Mouse (Mus musculus) embryonic facial prominence, embryonic 13.5 days (tissue): ENCODE data around the gene Ruvbl2. TPM values are rescaled to one million over a fixed set of nuclear protein-coding genes. Genes with fewer than 3 reads are reported as not detected.

Experiments
- ATAC-seq: fragments of 200-750 bp; cut with Nextera tagmentation; 2 replicates; pipeline ENCODE4 v1.8.0; 2017; ENCODE audit warnings: low read depth; ENCODE audit not compliant: insufficient number of reproducible peaks, insufficient read depth, low FRiP score, low TSS enrichment
- H3K27ac ChIP-seq: fragments of 300-500 bp; sonication (generic); 2 replicates; pipeline ENCODE4 v1.5.1; 2015; ENCODE audit warnings: moderate library complexity, mild to moderate bottlenecking, inconsistent platforms
- H3K27me3 ChIP-seq: fragments of 300-500 bp; sonication (generic); 2 replicates; pipeline ENCODE4 v1.6.1; 2015; ENCODE audit warnings: mild to moderate bottlenecking, inconsistent platforms
- H3K36me3 ChIP-seq: fragments of 300-500 bp; sonication (generic); 2 replicates; pipeline ENCODE4 v1.6.1; 2015; ENCODE audit warnings: mild to moderate bottlenecking, inconsistent platforms
- H3K4me1 ChIP-seq: fragments of 300-500 bp; sonication (generic); 2 replicates; pipeline ENCODE4 v1.6.1; 2015; ENCODE audit warnings: inconsistent platforms
- H3K4me2 ChIP-seq: fragments of 300-500 bp; sonication (generic); 2 replicates; pipeline ENCODE4 v1.6.1; 2015; ENCODE audit warnings: moderate library complexity, mild to moderate bottlenecking, inconsistent platforms
- H3K4me3 ChIP-seq: fragments of 300-500 bp; sonication (generic); 2 replicates; pipeline ENCODE4 v1.5.1; 2015; ENCODE audit warnings: mild to moderate bottlenecking, inconsistent platforms
- H3K9ac ChIP-seq: fragments of 300-500 bp; sonication (generic); 2 replicates; pipeline ENCODE4 v1.6.1; 2015; ENCODE audit warnings: mild to moderate bottlenecking, inconsistent platforms
- H3K9me3 ChIP-seq: fragments of 300-500 bp; sonication (generic); 2 replicates; pipeline ENCODE4 v1.6.1; 2016; ENCODE audit warnings: inconsistent platforms
- WGBS: fragments of 180-500 bp; shearing (Covaris S2); methylation state at CpG from one replicate; pipeline ENCODE4 v1.1.7; 2015; ENCODE audit warnings: mixed read lengths; 5-methylcytosine and 5-hydroxymethylcytosine counted together
- polyA plus RNA-seq: library from polyadenylated mRNA; unstranded; fragments of >200 nt; fragmentation: Nextera tagmentation; extraction: Ambion mirVana; gene quantifications from 2 replicates; pipeline ENCODE4 v1.2.1, GENCODE M21; 2015

Gene Ruvbl2
- polyA plus RNA-seq, 1 experiment from 2014 or later, result 141 TPM

DNA sequence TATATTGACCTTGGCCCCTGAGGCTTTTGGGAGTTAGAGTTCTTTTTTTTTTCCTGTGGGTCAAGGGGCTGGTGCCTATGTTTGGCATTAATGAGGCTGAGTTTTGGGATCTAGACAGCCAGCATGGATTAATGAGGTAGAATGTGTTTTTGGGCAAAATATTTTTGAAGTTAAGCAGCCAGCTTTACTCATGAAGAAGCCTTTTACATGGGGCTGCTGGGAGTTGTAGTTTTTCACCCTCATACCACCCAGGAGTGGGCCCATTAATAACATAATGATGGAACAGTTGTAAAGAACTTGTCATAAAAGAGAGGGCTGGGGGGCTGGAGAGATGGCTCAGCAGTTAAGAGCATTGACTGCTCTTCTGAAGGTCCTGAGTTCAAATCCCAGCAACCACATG, 8.7 kb upstream of the Ruvbl2 start:
- ATAC-seq, result no peak
- Histone ChIP-seq H3K36me3 (peaks cover 70% of the 10 kb centered on the region), H3K4me3 (no peak overlapping the region)

DNA sequence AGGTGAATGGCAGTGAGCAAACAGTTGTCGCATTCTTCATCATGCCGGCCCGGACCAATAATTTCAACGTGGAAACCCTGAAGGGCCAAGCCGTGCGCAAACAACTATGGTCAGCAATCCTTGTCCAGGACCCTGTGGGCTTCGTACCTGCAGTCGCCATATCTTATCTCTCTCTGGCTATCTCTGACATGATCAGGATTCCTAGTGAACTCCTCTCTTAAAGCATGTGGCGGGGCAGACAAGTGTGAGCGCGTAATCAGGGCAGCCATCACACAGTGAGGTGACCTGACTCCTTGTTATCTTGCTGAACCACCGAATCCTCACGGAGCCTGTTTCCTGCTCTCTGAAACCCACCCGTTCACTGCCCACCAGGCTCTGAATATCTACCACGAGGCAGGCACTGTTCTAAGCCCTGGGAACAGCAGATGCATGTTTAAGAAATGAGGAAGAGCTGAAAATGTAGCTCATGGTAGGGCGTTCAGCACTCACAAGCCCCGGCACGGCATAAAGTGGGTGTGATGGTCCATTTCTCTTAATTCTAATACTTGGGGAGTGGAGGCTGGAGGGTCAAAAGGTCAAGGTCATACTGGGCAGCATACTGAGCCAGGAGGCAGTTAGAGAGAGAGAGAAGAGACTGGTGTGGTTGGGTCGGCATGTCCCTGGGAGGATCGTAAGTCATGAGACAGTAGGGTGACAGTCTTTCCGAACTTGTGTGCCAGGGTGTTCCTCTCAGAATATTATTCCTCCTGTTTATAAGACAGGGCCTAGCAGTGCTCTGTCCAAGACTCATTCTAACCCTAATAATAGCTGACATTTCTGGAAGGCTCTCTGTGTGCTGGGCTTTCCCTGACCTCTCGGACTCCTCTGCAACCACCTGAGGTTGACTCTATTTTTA, 5.9 kb upstream of the Ruvbl2 start:
- no peak overlapping the region for H3K27ac ChIP-seq
- H3K9me3 ChIP-seq, result no peaks in the 10 kb centered on the region
- no peak overlapping the region for H3K4me3 ChIP-seq
- H3K9ac ChIP-seq, result no peak overlapping the region
- peaks cover 3% of the 10 kb centered on the region; the same call in 1 of the 2 replicates for H3K4me1 ChIP-seq
- no peaks in the 10 kb centered on the region for H3K27me3 ChIP-seq
- WGBS, result 88% methylated on average over 22 of the region's 22 CpGs
- H3K36me3 ChIP-seq, result peaks cover 75% of the 10 kb centered on the region
- H3K4me2 ChIP-seq, result no peak overlapping the region
- ATAC-seq, result no peak

More for the DNA sequence above, 8.7 kb upstream of the Ruvbl2 start:
- H3K27ac ChIP-seq, result no peak overlapping the region
- no peak overlapping the region for H3K9ac ChIP-seq
- H3K4me1 ChIP-seq, result peaks cover 3% of the 10 kb centered on the region; the same call in 1 of the 2 replicates
- no peaks in the 10 kb centered on the region for H3K27me3 ChIP-seq
- no peaks in the 10 kb centered on the region for H3K9me3 ChIP-seq
- H3K4me2 ChIP-seq, result no peak overlapping the region

DNA sequence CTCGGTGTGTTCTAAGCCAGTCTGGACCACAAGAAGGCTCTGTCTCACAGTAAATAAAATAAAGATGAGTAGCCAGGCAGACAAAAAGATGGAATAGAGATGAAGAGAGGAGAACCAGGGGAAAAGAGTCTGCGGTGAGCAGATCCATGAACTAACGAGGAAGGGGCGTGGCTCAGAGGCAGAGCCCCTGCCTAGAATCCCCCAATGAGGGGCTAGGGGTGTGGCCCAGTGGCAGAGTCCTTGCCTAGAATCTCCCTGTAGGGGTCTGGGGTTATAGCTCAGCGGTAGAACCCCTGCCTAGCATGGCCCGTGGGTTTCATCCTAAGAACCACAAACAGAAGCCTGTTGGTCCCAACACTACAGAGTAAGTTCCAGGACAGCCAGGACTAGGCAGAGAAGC, 850 bp downstream of the Ruvbl2 start:
- 25% methylated on average over 6 of the region's 6 CpGs for WGBS
- Histone ChIP-seq H3K4me3 (no peak overlapping the region), H3K36me3 (peaks cover 25% of the 10 kb centered on the region), H3K9ac (no peak overlapping the region), H3K4me2 (peak overlapping the region; percentile 45), H3K4me1 (peaks cover 43% of the 10 kb centered on the region), H3K27ac (peak overlapping the region; percentile 5; the same call in 1 of the 2 replicates), H3K9me3 (no peaks in the 10 kb centered on the region), H3K27me3 (no peaks in the 10 kb centered on the region)
- ATAC-seq, result no peak

DNA sequence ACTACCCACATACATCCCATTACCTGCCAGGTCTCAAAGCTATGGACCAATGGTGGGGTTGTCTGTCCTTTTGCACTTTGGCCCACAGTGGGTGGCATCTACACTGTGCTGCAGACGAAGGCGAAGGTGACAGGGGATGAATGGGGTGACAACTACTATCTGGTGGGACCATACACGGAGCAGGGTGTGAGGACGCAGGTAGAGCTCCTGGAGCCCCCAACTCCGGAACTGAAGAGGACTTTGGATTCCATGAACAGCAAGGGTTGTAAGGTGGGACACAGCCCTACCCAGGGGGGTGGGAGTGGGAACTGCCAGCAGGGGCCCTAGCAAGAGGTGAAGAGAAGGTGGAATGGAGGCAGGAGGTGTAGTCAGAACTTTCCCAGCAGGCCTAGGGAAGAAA, 1.5 kb downstream of the Ruvbl2 start:
- no peak for ATAC-seq
- H3K4me2 ChIP-seq, result peak overlapping the region; percentile 45
- H3K4me3 ChIP-seq, result no peak overlapping the region
- no peak overlapping the region for H3K27ac ChIP-seq
- peaks cover 26% of the 10 kb centered on the region for H3K36me3 ChIP-seq
- no peak overlapping the region for H3K9ac ChIP-seq
- H3K27me3 ChIP-seq, result no peaks in the 10 kb centered on the region
- peaks cover 43% of the 10 kb centered on the region for H3K4me1 ChIP-seq
- WGBS, result 92% methylated on average over 5 of the region's 5 CpGs
- H3K9me3 ChIP-seq, result no peaks in the 10 kb centered on the region

DNA sequence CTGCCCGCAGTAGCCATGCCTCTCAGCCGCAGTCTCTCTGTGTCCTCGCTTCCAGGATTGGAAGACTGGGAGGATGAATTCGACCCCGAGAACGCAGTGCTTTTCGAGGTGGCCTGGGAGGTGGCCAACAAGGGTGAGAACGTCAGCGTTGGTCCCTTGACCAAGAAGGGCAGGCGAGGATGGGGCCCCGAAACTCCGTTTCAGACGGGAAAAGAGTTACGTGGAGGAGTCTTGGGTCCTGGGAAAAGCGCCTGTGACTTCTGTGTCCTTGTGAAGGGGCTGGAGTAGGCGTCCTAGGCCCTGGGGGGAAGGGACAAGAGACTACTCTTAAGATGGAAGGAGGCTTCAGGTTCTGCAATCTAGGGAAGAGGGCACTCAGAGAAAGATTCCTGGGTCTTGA, 2.9 kb downstream of the Ruvbl2 start:
- H3K9me3 ChIP-seq, result no peaks in the 10 kb centered on the region
- ATAC-seq, result no peak
- H3K4me2 ChIP-seq, result peak overlapping the region; percentile 98
- H3K4me1 ChIP-seq, result peaks cover 43% of the 10 kb centered on the region
- peak overlapping the region; percentile 87 for H3K9ac ChIP-seq
- WGBS, result 2% methylated on average over 16 of the region's 16 CpGs
- H3K27ac ChIP-seq, result peak overlapping the region; percentile 81
- H3K27me3 ChIP-seq, result no peaks in the 10 kb centered on the region
- peak overlapping the region; percentile 91 for H3K4me3 ChIP-seq
- H3K36me3 ChIP-seq, result peaks cover 28% of the 10 kb centered on the region

DNA sequence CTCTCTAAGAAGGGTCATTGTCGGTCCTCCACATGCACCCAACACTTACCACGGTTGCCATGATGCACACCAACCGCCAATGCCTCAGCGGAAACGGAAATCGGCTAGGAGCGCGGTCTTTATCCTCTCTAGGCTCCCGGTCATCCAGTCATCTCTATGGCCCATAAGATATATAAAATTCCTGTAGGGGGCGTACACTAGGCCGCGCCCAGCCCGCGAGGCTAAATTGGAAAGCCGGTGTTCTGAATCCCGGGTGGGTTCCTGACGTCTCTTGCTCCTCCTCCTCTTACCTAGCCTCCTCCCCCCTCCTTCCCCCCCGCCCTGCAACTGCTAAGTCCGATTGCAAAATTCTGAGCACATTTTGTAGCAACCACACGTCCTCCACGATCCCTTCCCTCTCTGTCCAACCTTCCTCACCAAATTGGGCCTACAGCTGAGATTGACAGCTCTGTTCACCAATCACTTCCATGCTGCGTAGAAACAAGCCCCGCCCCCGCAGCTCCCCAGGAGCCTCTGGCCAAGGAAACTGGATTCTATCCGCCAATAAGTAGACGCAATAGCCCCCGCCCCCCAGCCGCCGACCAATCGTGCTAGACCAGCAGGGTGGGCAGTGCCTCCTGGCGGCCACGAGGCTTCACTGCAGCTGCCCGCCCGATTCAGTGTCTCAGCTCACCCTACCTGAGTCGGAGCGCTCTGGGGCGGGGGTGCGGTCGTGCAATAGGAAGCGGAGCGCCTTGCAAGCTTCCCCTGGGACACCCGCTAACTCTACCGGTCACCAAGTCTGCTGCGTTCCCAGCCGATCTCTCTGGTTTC, 3.5 kb downstream of the Ruvbl2 start, which contains the start of gene Gys1:
Gene Gys1 (plus strand): TSS at position 642 of the 813 bp plus-strand sequence.
- H3K4me1 ChIP-seq, result peaks cover 43% of the 10 kb centered on the region
- ATAC-seq, result peak; percentile 93

DNA sequence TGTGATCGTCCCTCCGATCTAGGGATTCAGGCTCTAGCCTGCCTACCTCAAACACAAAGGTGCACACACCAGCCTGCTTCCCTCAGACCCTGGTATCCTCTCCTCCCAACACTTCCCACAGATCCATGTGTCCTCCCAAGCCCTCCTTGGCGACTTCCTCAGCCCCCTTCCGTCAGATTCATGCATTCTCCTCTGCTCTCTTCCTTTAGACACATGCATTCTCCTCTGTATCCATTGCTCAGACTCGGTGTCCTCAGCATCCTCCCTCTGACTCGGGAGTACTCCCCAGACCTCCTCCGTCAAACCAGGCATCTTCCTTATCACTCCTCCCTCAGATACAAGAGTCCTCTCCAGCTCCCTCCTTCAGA, 4.1 kb downstream of the Ruvbl2 start:
- H3K9ac ChIP-seq, result peak overlapping the region; percentile 95
- H3K4me3 ChIP-seq, result peak overlapping the region; percentile 91
- no peaks in the 10 kb centered on the region for H3K27me3 ChIP-seq
- H3K9me3 ChIP-seq, result no peaks in the 10 kb centered on the region
- 1% methylated on average over 7 of the region's 7 CpGs for WGBS
- H3K4me1 ChIP-seq, result peaks cover 43% of the 10 kb centered on the region
- peaks cover 32% of the 10 kb centered on the region for H3K36me3 ChIP-seq
- H3K27ac ChIP-seq, result peak overlapping the region; percentile 90
- no peak for ATAC-seq
- peak overlapping the region; percentile 98 for H3K4me2 ChIP-seq

More for the DNA sequence above, 3.5 kb downstream of the Ruvbl2 start, which contains the start of gene Gys1:
- Histone ChIP-seq H3K9ac (peak within 1 kb of the TSS; percentile 95), H3K9me3 (no peaks in the 10 kb centered on the region), H3K36me3 (peaks cover 28% of the 10 kb centered on the region), H3K27me3 (no peaks in the 10 kb centered on the region), H3K4me3 (peak within 1 kb of the TSS; percentile 91), H3K27ac (peak within 1 kb of the TSS; percentile 90), H3K4me2 (peak within 1 kb of the TSS; percentile 98)
- under 1% methylated on average over 45 of the region's 45 CpGs for WGBS

DNA sequence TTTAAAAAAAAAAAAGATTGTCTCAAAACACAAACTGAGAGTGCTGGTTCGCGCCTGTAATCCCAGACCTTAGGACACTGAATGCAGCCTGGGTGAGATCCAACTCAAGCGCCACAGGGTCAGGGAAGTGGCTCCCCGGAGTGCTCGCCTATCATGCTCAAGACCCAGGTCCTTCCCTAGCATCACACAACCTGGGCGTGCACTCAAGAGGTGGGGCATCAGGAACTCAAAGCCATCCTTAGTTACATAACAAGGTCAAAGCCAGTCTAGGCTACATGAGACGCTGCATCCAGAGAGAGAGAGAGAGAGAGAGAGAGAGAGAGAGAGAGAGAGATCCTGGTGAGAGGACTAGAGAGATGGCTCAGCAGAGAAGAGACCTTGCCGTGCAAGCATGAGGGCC, 11.3 kb downstream of the Ruvbl2 start:
- H3K4me2 ChIP-seq, result no peak overlapping the region
- no peak overlapping the region for H3K9ac ChIP-seq
- peaks cover 96% of the 10 kb centered on the region for H3K36me3 ChIP-seq
- no peaks in the 10 kb centered on the region for H3K4me1 ChIP-seq
- 90% methylated on average over 8 of the region's 8 CpGs for whole genome bisulfite sequencing
- H3K27ac ChIP-seq, result no peak overlapping the region
- no peak for ATAC-seq
- H3K9me3 ChIP-seq, result no peaks in the 10 kb centered on the region
- H3K4me3 ChIP-seq, result no peak overlapping the region
- no peaks in the 10 kb centered on the region for H3K27me3 ChIP-seq

DNA sequence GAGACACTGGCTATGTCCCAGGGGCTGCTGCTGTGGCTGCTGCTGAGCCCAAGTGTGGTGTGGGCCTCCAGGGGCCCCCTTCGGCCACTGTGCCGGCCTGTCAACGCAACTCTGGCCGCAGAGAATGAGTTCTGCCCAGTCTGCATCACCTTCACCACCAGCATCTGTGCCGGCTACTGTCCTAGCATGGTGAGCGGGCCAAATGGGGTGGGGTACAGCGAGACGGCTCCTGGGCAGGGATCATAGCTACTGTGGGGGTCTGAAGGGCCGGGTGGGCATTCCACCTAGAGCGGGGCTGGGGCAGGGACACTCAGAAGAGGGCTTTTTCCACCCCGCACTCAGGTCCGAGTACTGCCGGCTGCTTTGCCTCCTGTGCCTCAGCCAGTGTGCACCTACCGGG, 16.7 kb downstream of the Ruvbl2 start:
- peaks cover 43% of the 10 kb centered on the region for H3K27me3 ChIP-seq

DNA sequence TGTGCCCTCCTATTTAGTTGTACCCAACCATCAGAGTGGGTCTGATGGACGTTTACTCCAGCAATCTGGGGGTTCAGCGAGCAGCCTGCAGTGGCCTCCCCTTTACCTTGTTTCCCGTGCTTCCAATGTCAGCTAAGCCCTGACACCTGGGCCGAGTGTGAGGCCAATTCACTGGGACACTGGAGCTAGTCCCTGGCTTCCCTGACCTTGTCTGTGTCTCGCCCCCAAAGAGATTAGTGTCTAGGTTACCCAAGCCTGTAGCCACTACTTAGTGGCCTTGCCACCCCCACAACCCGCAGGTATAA, 17.3 kb downstream of the Ruvbl2 start, which contains the start of gene Lhb:
Gene Lhb (plus strand): TSS at position 206 of the 305 bp plus-strand sequence.
- peak within 1 kb of the TSS; percentile 47 for H3K4me2 ChIP-seq
- no peaks in the 10 kb centered on the region for H3K9me3 ChIP-seq
- 54% methylated on average over 6 of the region's 6 CpGs for WGBS
- H3K27ac ChIP-seq, result no peak within 1 kb of the TSS
- peak within 1 kb of the TSS; percentile 11; the same call in 1 of the 2 replicates for H3K4me3 ChIP-seq
- peak within 1 kb of the TSS; percentile 56; the same call in 1 of the 2 replicates for H3K9ac ChIP-seq
- ATAC-seq, result no peak
- H3K4me1 ChIP-seq, result peaks cover 28% of the 10 kb centered on the region
- H3K36me3 ChIP-seq, result peaks cover 51% of the 10 kb centered on the region
- H3K27me3 ChIP-seq, result peaks cover 50% of the 10 kb centered on the region

More for the DNA sequence above, 16.7 kb downstream of the Ruvbl2 start:
- Histone ChIP-seq H3K9ac (no peak overlapping the region), H3K4me2 (no peak overlapping the region), H3K36me3 (peaks cover 57% of the 10 kb centered on the region), H3K27ac (no peak overlapping the region), H3K4me3 (no peak overlapping the region), H3K4me1 (peaks cover 27% of the 10 kb centered on the region), H3K9me3 (no peaks in the 10 kb centered on the region)
- WGBS, result 90% methylated on average over 14 of the region's 14 CpGs
- no peak for ATAC-seq

DNA sequence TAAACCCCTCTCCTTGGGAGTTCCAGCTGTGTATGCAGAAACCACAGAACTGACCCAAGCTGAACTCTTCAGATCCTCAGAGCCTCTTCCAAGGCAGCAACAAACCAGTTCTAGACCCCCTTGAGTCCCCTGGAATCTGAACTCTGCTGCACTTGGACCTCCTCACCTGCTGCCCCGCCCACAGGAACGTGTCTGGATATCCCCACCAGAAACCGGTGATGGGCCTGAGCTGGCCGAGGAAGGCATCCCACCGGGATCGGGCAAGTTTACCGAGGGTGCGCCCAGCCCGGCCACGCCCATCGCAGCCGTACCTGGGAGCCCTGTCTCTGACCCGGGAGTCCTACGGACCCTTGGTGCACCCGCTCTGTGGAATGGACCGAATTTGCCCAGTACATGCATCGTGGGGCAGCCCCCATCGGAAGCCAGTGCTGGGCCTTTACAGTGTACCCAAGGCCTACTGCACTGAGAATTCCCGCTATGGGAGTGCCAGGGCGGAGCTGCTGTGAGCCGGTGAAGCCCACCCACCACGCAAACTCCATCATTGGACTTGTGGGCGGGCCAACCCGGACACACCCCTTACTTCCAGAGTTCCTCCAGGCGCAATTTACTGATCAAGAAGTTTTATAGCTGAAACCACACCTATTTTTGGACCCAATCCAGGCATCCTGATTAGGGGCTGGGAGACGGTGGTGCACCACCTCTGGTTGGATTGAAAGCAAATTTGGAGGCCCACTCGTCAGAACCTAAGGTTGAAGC, 17.9 kb downstream of the Ruvbl2 start:
- Histone ChIP-seq H3K4me1 (peaks cover 33% of the 10 kb centered on the region), H3K9me3 (no peaks in the 10 kb centered on the region), H3K4me2 (peak overlapping the region; percentile 47), H3K27me3 (peaks cover 55% of the 10 kb centered on the region), H3K4me3 (peak overlapping the region; percentile 11; the same call in 1 of the 2 replicates), H3K27ac (no peak overlapping the region), H3K9ac (peak overlapping the region; percentile 56; the same call in 1 of the 2 replicates), H3K36me3 (peaks cover 46% of the 10 kb centered on the region)
- ATAC-seq, result no peak
- WGBS, result 12% methylated on average over 27 of the region's 27 CpGs
